Mouse (Mus musculus) ES-CJ7 (cell line): Measurements from ENCODE around the gene Loxl1.

ENCODE experiments used
- DNase-seq: peaks from one replicate; pipeline ENCODE4 v3.0.0; 2011; ENCODE audit warnings: low read depth, low spot score

Gene Loxl1

DNA sequence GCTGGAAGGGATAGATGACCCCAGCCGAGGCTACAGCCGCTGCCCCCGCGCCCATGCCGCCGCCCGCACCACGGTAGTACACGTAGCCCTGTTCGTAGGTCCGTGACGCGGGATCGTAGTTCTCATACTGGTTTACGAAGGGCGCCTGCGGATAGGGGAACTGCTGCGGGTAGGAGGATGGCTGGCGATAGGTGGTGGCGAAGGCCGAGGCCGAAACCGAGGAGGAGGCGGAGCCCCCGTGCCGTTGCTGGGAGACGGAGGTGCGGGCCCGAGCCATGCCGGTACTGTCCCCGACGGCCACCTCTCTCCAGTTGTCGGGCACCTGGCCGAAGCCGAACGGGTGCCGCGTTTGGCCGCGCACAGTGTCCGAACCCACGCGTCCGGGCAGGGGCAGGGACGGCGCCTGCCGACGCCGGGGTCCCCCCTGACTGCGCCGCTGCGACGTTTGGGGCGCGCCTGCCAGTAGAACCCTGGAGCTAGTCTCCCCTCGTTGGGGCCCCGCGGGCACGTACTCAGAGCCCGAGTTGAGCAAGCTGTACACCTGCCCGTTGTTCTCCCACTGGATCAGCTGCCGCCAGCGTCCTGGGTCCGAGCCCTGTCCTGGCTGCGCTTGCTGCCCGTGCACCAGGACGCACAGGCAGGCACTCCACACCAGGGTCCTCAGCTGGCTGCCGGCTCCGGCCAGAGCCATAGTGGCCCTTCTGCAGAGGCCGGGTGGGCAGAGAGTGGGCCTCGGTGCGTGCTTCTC lies 616 bp downstream of the Loxl1 start:
- peak; percentile 41 for DNase-seq

DNA sequence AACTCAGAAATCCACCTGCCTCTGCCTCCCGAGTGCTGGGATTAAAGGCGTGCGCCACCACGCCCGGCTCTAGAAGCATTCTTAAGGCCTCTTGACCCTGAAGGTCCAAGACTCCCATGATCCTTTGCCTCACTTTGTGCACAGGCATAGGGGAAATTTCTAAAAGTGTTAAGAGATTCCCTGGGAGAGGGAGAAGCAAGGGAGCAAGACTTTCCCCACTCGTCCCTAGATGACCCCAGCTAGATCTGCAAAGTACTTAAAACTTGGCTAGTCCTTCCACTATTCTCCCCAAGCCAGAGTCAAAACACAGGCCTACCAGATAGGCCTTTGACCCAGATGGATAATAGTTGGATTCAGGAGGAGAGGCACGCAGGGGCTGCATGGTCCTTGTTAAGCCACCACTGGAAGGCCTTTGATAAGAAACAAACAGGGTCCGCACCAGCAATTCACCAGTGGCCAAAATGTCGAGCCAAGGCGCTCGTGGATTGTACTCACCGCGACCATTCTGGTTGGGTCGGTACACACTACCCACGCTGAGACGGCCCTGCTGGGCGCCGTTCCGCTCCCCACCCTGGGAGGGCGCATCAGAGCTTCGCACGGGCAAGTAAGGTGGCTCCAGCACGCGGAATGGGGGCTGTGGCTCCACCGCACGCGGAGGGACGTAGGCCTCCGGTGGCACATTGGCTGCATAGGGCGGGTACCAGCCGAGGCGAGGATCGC lies 1.6 kb downstream of the Loxl1 start:
- DNase-seq = peak; percentile 80

DNA sequence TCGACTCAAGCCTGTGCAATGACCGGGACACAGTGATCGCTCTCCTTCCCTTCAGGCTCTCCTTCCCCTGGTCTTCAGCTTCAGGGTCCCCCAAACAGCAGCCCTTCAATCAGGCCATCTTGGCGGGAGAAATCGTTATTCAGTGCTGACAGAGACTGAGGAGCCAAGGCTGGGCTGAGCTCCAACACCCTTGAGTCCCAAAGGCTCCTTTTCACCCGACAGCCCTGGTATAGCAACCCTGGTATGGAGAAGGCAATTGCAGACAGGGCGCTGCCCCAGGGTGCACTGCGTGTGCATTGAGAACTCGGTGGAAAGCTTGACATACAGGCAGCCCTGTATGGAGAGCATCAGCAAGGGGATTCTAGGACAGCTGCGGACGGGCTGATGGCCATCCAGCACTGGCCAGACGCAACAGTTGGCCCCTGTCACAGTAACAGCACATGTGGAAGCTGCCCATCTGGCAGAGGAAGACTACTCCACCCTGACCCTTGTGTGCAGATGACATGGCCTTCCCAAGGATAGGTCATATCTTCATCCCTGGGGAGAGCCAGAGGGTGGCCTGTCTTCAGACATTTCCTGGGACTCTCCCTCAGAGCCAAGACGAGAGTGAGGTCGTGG lies 2.8 kb downstream of the Loxl1 start:
- DNase-seq = no peak

DNA sequence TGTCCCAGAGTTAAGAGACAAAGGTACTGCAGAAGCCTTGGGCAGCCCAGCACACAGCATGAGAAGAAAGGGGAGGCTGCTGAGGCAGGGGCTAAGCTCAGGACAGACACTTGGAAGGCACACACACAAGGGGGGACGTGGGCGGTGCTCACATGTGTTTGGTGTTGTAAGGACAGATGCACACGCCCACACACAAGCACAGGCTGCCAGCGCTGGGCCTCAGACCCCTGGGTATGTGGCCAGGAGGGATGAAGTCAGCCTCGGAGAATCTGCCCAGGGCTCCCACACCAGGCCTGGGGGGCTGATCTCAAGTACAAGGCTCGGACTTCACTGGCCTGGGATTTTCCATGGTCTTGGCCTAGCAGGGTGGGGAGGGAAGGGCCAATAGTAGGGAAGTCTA lies 4.6 kb downstream of the Loxl1 start:
- DNase-seq = no peak

DNA sequence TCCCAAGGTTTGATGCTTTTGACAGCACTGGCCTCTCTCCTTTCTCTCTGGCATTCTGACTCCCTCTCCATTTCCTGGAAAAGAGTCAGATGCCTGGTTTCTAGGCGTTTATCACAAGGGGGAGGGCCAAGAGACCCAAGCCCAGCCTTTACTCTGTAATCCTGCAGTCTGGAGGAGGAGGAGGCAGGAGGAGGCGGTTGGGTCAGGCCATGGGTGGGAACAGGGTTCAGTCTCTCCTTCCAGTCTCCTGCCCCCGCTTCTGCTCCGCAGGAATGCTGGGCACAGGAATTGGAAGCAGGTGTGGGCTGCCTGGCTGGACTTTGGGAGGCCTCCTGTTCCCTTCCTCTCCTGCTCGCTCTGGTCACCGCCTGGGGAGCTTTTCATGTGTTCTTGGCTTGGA lies 7.3 kb downstream of the Loxl1 start:
- no peak for DNase-seq

DNA sequence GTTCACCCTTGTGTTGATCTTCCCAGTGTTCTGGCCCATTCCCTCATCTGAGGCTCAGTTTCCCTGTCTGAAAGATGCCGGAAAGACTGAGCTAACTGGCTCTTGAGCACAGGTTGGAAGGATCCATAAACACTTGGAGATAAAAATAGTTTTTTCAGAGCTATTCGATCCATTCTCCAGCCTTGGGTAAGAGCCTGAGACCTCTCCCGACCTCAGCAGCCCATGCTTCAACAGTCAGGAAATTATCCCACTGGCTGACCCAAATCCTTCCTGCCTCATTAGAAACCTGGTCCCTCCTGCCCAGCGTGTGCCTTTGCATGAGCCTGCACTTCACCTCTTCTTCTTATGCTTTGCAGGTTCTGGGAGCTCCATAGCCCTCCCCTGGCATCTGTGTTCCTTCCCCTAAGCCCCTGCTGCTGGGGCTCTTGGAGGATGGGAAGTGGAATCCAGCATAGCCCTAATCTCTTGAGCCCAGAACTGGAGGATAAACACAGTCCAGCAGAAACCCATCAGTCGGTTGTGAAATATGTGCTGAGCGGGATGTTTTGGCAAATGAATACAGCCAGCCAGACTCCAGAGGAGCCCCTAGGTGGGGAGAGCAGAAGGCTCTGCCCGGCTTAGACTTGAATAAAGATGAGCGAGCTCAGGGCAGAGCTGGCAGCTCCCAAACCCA lies 9.3 kb downstream of the Loxl1 start:
- no peak for DNase-seq

DNA sequence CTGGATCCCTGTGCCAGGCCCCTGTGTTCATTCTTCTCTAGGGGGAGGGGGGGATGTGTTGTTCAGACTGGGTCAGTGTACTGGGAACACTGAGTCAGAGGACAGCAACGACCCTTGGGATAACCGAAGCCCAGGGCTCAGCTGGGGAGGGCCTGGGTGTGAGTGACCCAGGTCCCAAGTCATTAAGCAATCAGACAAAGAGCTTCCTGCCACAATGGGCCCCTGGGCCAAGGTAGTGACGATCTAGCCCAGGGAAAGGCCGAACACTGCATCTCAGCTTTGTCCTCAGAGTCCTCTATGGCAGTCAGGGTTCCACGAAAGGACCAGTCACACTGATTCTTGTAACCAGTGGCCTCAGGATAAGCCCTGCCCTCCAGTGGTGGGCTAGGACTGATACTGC lies 9.9 kb downstream of the Loxl1 start:
- DNase-seq = no peak

DNA sequence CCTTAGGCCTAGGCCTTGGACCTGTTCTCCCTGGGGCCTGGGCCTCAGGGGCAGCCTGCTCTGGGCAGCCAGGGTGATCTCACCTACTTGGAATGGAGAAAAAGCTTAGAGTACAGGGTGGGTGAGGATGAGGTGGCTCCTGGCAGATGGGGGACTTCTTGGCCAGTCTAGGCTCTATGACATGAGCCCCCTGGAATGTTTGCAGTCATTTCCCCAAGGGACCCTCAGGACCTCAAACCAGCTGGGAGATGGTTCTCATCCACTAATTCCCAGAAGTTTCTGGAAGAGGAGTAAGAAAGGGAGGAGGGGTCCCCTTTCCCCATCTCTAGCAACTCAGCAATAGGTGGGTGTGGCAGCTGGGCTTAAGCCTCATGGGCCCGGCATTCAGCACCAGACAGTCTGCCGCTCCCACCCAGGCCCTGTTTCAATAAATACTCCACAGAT lies 13.6 kb downstream of the Loxl1 start:
- DNase-seq = no peak

DNA sequence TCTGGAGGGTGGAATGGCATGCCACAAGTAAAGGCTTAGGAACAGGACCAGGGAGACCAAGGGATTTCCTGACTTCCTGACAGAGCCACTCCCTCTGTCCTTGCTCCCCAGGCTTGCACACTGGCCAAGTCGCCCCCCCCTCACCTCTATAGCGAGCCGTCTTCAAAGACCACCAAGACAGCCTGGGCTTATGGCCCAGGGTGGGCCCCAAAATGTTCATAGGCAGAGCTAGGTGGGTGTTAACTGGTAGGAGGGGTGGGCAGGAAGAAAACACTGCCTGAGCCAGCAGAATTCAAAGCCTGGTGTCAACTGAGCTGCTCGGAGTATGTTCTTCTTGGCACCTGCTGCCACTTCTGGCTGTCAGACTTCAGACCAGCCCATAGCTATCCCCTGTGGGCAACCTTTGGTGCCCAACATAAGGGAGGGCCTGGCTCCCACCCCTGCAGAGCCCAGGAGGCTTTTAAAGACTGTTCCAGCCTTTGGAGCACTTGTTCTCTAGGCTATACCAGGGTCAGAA lies 15.0 kb downstream of the Loxl1 start:
- no peak for DNase-seq

DNA sequence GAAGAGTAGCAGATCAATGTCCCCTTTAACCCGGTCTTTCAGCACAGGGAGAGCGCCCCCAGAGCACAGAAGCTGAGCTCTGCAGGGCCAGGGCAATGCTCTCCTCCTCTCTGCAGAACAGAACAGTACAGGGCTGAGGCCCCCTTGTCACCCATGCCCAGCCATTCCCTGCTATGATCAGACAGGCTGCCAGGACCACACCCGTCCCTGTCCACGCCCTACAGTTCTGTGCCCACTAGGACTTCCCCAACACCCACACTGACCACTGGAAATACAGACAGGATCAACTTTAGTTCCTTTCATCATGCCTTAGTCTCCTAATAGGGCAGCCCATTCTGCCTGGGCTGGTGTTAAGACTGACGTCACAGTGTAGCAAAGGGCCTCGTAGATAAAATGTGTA lies 15.9 kb downstream of the Loxl1 start:
- DNase-seq = no peak

DNA sequence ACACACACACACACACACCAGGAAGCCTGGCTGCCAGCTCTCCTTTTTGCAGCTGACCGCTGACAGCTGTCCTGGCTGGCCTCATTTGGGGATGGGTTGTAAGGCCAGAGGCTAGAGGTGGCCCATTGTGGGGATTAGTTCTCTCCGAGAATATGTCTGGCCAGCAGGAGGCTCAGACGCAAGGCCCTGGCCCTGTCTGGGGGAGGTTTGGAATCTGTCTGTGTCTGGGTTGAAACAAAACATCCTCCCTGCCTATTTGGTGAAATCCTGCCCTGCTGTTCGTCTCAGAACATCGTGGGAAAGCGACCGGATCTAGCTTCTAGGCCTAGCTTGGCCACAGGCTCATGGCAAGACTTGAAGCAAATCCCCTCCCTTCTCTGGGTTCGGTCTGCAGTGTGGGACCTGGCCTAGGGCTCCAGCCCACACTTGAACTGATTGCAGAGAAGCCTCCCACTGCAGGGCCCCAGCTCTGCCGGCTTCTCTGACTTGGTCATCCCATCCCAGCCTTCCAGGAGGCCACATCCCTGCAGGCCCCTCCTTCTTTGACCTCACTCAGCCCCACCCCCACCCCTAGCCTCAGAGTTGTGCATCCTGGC lies 17.1 kb downstream of the Loxl1 start:
- DNase-seq = peak; percentile 68

DNA sequence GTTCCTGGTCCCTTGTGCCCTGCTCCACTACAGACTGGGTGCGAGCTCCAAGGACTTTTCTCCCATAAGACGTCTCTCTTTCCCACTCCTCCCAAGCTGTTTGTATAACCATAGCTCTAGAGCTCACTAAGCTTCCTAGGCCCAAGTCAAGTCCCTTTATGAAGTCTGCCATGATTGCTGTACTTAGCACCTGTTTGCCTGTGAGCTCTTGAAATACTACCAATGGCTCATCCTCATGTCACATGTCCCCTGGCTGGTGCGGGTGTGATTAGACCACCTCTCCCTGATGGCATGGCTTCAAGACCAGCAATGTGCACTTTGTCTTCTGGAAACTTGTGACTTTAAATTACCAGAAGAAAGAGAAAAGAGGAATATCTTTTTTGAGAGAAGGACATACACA lies 17.6 kb downstream of the Loxl1 start:
- DNase-seq = no peak

DNA sequence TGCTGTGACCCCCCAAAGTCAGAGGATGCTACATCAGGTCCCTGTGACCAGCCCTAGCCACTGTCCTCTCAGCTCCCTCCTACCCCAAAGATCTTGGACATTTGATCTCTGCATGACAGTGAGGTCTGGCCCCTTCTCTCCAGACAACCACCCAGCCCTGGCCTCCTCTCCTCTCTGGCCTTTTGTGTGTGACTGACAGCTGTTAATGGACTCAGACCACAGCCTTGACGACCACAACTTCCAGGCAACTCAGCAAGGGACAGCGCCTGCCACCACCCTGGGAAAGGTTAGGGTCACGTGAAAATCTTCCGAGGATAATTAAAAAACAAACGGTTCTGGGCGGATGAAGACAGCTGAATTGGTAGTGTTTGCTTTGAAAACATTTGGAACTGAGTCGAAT lies 18.5 kb downstream of the Loxl1 start:
- no peak for DNase-seq

DNA sequence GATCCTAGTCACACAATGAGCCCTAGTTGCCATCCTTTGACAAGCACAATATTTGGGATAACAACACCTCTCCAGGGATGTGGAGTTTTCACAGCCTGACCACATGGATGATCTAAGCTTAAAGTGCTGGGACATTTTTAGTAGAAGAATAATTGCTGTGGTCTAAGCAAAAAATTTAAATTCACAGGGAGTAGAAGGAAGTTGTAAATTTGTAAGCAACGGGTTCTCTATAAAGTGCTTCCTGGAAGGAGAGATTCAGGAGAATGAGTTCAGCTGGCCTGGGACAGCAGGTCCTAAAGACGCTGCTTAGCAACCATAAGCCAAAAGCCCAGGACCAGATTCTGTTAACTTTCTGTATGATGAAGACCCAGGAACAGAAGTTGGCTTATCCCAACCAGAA lies 23.1 kb downstream of the Loxl1 start:
- no peak for DNase-seq

DNA sequence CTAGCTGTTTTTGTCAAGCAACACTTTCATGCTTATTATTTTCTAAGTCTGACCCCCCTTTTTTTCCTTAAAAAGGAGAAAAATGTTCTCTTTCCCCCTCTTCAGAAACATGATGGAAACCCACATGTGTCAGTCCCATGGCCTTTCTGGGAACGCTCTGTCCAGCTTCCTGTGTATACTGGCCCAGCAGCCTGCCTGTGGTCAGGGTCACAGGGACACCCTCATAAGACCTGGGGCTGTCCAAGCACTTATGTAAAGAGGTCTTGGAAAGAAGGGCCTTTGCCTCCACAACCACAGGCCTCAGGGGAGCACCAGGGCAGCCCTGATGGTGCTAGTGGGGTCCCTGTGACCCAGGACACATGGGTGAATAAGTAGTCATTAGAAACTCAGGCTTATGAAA lies 23.9 kb downstream of the Loxl1 start:
- DNase-seq = no peak

DNA sequence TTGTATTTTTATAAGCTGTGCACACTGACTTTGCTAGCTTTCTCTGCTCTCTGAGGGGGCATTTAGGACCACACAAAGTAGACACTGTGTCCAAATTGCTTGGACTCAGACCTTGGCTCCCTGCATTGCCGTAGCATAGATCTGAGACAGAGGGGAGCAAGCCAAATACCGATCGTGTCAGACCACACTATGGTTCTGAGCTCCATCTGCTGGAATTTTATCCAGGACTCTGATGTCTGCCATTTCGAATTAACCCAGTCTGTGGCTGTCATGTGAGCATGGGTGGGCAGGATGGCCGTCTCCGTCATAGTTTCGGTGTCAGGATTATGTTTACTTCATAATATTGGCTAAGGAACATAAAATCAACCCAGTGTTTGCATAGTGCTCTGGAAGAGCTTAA lies 29.6 kb downstream of the Loxl1 start:
- DNase-seq = no peak

DNA sequence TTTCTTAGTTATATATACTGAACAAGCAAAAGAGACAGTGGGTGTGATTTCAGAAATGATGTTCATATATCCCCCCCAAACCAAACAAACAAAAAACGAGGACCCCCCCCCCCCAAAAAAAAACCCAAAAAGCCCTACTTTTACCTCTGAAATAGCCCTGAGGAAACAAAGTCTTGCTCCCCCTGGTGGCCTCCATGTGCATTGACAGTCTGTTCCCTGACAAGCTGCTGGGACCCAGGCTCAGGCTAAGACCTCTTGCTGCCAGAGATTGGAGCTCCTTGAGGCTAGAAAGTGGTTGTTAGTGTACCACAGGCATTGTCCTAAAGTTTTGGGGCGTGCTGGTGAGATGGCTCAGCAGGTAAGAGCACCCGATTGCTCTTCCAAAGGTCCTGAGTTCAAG lies 31.4 kb downstream of the Loxl1 start:
- peak; percentile 74 for DNase-seq

DNA sequence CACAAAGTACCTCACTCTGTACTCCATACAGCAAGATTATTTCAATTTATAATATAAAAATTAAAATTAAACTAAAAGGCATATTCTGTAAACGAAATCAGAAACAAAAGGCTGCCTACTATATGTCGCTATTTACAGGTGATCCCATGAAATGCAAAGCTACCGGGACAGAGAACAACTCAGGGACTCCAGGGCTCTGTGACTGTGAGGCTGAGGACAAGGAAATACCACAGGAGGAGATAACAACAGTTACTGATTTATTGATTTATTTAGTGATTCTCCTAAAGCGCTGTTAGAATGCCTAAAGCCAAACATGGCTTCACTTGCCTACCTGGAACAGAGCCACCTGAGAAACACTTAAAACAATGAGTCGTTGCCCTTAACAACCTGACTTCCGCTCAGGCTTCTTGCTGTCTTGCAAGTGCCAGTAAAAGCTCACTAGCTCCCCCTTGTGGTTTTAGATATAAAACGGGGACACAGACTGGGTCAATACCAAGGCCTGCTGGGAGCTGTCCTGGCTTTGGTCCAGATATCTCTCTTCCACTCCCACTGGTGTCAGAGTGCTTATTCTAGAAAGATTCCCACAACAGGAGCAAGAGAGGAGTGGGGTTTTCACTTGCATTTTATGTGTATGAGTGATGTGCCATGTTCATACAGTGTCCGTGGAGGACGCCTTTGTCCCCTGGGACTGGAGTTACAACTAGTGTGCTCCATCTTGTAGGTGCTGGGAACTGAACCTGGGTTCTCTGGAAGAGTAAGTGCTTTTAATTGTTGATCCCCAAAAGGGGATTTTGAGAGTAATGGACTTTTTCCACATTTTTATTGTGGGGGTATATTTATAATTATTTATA lies 32.5 kb downstream of the Loxl1 start:
- DNase-seq = peak; percentile 99

DNA sequence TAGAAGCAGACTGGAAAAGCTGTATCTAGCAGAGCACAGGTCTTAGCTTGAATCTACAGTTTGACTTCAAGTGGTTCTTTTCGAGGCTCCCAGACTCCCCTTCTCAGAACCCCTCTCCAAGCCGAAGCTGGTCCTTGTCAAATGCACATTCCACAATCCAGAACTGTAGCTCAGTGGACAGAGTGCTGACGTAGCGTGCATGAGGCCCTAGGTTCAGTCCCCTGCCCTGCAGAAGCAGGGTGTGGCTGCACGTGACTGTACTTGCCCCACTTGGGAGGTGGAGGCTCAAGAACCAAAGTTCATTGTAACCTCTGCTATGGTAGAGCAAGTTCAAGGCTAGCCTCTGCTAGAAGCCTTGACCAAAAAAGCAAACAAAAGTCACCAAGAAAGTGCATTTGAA lies 33.2 kb downstream of the Loxl1 start:
- DNase-seq = peak; percentile 97

DNA sequence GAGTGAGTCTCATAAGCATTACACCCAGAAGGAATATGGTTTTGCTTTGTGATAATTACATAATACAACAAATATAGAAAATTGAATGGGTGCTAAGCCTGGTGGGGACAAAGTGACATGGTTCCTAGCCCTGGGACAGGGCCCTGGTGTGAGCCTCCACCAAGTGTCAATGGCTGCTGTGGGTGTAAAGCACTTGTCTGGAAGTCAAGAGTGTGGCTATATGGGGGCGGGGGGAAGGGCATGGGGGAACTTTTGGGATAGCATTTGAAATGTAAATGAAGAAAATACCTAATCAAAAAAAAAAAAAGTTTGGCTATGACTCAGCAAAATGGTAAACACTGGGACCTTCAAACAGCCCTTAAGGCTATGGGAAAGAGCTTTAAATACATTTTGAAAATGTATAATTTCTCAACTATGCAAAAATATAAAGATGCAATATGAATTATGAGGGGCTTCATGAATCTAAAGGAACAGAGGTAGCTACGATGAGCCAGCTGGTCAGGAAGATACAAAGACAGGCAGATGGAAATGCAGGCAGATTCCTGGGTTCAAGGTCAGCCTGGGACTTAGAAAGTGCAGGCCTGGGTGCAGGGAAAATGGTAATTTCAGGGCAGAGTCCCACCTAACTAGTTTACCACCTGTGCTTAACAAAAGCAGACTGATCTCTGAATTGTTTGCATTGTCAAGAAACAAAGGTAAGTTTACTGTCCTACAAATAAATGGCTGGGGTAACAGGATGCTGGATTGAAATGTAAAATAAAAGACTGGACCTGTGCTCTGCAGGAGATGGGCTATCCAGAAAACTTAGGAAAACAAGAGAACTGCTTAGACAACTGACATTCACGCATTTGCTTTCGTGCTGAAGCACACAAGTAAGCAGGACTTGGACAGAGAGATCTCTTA lies 33.9 kb downstream of the Loxl1 start:
- peak; percentile 100 for DNase-seq
